Mouse (Mus musculus) megakaryocyte, embryonic 14.5 days (primary cell): Measurements from ENCODE around the gene Pi4kb. TPM values are rescaled to one million over a fixed set of nuclear protein-coding genes. Genes with fewer than 3 reads are reported as not detected.
"Not testable (repeated sequence)": the region's sequence is repeated elsewhere in the genome, so short reads cannot be mapped to it uniquely, and the experiment has no call there.

Source experiments
- H3K27me3 ChIP-seq: replicated peaks from 2 replicates; pipeline ENCODE3; 2012; ENCODE audit warnings: inconsistent platforms
- H3K36me3 ChIP-seq: replicated peaks from 2 replicates; pipeline ENCODE3; 2012; ENCODE audit warnings: low read length, inconsistent platforms, mixed read lengths
- H3K4me1 ChIP-seq: 2 replicates; pipeline ENCODE4 v1.6.1; 2012; ENCODE audit warnings: inconsistent platforms
- H3K4me3 ChIP-seq: replicated peaks from 2 replicates; pipeline ENCODE3; 2012; ENCODE audit warnings: moderate library complexity, mild to moderate bottlenecking, inconsistent platforms
- H3K9me3 ChIP-seq: 2 replicates; pipeline ENCODE4 v1.6.1; 2012; ENCODE audit warnings: inconsistent platforms
- FLI1 ChIP-seq: IDR thresholded peaks from 2 replicates; pipeline ENCODE4 v1.6.1; 2012; ENCODE audit warnings: low read length, inconsistent platforms, mixed read lengths
- GATA1 ChIP-seq: IDR thresholded peaks from 3 replicates; pipeline ENCODE4 v1.6.1; 2012; ENCODE audit warnings: mixed read lengths, low read length, inconsistent platforms, borderline replicate concordance
- polyA plus RNA-seq: library from polyadenylated mRNA; stranded (reverse); fragments of >175 nt; gene quantifications from 2 replicates; pipeline ENCODE4 v1.2.3, GENCODE M21; 2012; ENCODE audit warnings: low replicate concordance; ENCODE audit not compliant: insufficient read depth

Gene Pi4kb
- polyA plus RNA-seq, 1 experiment, result 2.1 TPM

- H3K9me3 ChIP-seq, result no peaks in the 10 kb centered on the region
- peak overlapping the region; percentile 97 for H3K4me3 ChIP-seq
- peaks cover 33% of the 10 kb centered on the region for H3K36me3 ChIP-seq
- no peaks in the 10 kb centered on the region for H3K27me3 ChIP-seq
- TF ChIP-seq GATA1 (no peak), FLI1 (no peak)
- peaks cover 76% of the 10 kb centered on the region for H3K4me1 ChIP-seq
Measured at GRCm38 (mm10) chr3:95016532-95017056, 42.1 kb downstream of the Pi4kb start.

GRCm38 (mm10) chr3:95018741-95019140 lies 44.2 kb downstream of the Pi4kb start:
- H3K9me3 ChIP-seq, result no peaks in the 10 kb centered on the region
- H3K27me3 ChIP-seq, result no peaks in the 10 kb centered on the region
- peaks cover 64% of the 10 kb centered on the region for H3K4me1 ChIP-seq
- TF ChIP-seq GATA1 (no peak), FLI1 (no peak)
- no peak overlapping the region for H3K4me3 ChIP-seq
- peaks cover 17% of the 10 kb centered on the region for H3K36me3 ChIP-seq

GRCm38 (mm10) chr3:95020956-95021355 lies 46.4 kb downstream of the Pi4kb start:
- Histone ChIP-seq H3K4me1 (peaks cover 74% of the 10 kb centered on the region), H3K36me3 (peaks cover 20% of the 10 kb centered on the region)
- not testable (repeated sequence) for H3K4me3 ChIP-seq, H3K27me3 ChIP-seq, H3K9me3 ChIP-seq

- H3K9me3 ChIP-seq, result no peaks in the 10 kb centered on the region
- peaks cover 76% of the 10 kb centered on the region for H3K4me1 ChIP-seq
- TF ChIP-seq FLI1 (no peak), GATA1 (no peak)
- H3K27me3 ChIP-seq, result no peaks in the 10 kb centered on the region
- H3K4me3 ChIP-seq, result peak overlapping the region; percentile 72
- peaks cover 46% of the 10 kb centered on the region for H3K36me3 ChIP-seq
Measured at GRCm38 (mm10) chr3:95024551-95024950, 50.0 kb downstream of the Pi4kb start.

- no peaks in the 10 kb centered on the region for H3K9me3 ChIP-seq
Measured at GRCm38 (mm10) chr3:95025202-95025601, 50.7 kb downstream of the Pi4kb start.

GRCm38 (mm10) chr3:95027057-95027645 lies 52.6 kb downstream of the Pi4kb start:
- H3K27me3 ChIP-seq, result no peaks in the 10 kb centered on the region
- peaks cover 67% of the 10 kb centered on the region for H3K4me1 ChIP-seq
- H3K4me3 ChIP-seq, result no peak overlapping the region
- TF ChIP-seq GATA1 (no peak), FLI1 (no peak)
- H3K36me3 ChIP-seq, result peaks cover 56% of the 10 kb centered on the region
- H3K9me3 ChIP-seq, result no peaks in the 10 kb centered on the region

More at GRCm38 (mm10) chr3:95025202-95025601, 50.7 kb downstream of the Pi4kb start:
- Histone ChIP-seq H3K27me3 (no peaks in the 10 kb centered on the region), H3K4me3 (no peak overlapping the region), H3K36me3 (peaks cover 47% of the 10 kb centered on the region), H3K4me1 (peaks cover 73% of the 10 kb centered on the region)
- TF ChIP-seq FLI1 (no peak), GATA1 (no peak)

- H3K27me3 ChIP-seq, result no peaks in the 10 kb centered on the region
- TF ChIP-seq GATA1 (no peak), FLI1 (no peak)
- no peaks in the 10 kb centered on the region for H3K9me3 ChIP-seq
- H3K4me1 ChIP-seq, result peaks cover 69% of the 10 kb centered on the region
- H3K4me3 ChIP-seq, result peak overlapping the region; percentile 85
- peaks cover 61% of the 10 kb centered on the region for H3K36me3 ChIP-seq
Measured at GRCm38 (mm10) chr3:95027701-95028100, 53.2 kb downstream of the Pi4kb start.

GRCm38 (mm10) chr3:95028603-95029002 lies 54.1 kb downstream of the Pi4kb start:
- H3K36me3 ChIP-seq, result peaks cover 70% of the 10 kb centered on the region
- no peak for TF ChIP-seq FLI1
- TF ChIP-seq GATA1, result no peak

GRCm38 (mm10) chr3:95029291-95029827 lies 54.8 kb downstream of the Pi4kb start:
- not testable (repeated sequence) for H3K9me3 ChIP-seq, H3K4me3 ChIP-seq, H3K27me3 ChIP-seq
- peaks cover 78% of the 10 kb centered on the region for H3K36me3 ChIP-seq
- peaks cover 68% of the 10 kb centered on the region for H3K4me1 ChIP-seq

More at GRCm38 (mm10) chr3:95028603-95029002, 54.1 kb downstream of the Pi4kb start:
- H3K9me3 ChIP-seq, result no peaks in the 10 kb centered on the region
- H3K27me3 ChIP-seq, result no peaks in the 10 kb centered on the region
- peaks cover 72% of the 10 kb centered on the region for H3K4me1 ChIP-seq
- no peak overlapping the region for H3K4me3 ChIP-seq

GRCm38 (mm10) chr3:95029953-95030352 lies 55.4 kb downstream of the Pi4kb start:
- Histone ChIP-seq H3K36me3 (peaks cover 82% of the 10 kb centered on the region), H3K9me3 (no peaks in the 10 kb centered on the region), H3K4me3 (no peak overlapping the region), H3K4me1 (peaks cover 62% of the 10 kb centered on the region), H3K27me3 (no peaks in the 10 kb centered on the region)
- TF ChIP-seq GATA1 (no peak), FLI1 (no peak)
